In the genomic region with DNA sequence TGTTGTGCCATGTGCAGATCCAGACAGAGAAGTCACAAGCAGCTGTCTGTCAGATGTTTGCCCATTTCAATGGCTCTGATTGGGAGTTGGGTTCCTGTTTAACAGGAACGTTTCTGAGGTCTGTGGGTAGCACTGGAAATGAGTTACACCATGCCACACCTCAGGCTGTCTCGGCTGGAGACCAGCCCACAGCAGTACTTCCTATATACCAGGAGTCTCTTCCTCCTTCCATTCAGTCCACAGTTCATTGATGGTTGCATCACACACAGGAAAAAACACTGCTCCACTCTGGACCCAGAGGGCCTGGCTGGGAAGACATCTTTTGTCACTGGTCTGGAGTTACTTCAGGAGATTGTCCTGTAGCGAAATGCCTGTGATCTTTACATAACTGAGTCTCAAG, we compare ENCODE assay signal across 22 mouse cellular contexts. TPM values are rescaled to one million over a fixed set of nuclear protein-coding genes. Genes with fewer than 3 reads are reported as not detected.
DNase-seq lines count a peak whose midpoint lies in the region; ATAC-seq and TF ChIP-seq lines count a peak whose summit lies in the region.
"Had no signal": no experiment of that assay in that cellular context is flagged by ENCODE, and none has a peak within 500 bp of the region (broad histone marks: within the 10 kb centered on the region; RNA-seq: fewer than 3 reads in every experiment).

No protein-coding gene starts in this region.

- no peak overlapping the region for H3K9ac ChIP-seq in liver, embryonic 13.5 days
- no peak overlapping the region for H3K9ac ChIP-seq in stomach, postnatal 0 days (ENCODE audit: low read length)
- H3K9ac ChIP-seq: forebrain, embryonic 15.5 days; lung, embryonic 14.5 days; midbrain, embryonic 12.5 days had no signal

- WGBS in liver, embryonic 13.5 days (ENCODE audit: insufficient replicate concordance), result 42% methylated on average over 3 of the region's 3 CpGs
- 61% methylated on average over 3 of the region's 3 CpGs for WGBS in stomach, postnatal 0 days

- no peak overlapping the region for H3K4me3 ChIP-seq in liver, embryonic 13.5 days (replicated peaks)
- no peak overlapping the region for H3K4me3 ChIP-seq in stomach, postnatal 0 days (ENCODE audit: low read depth, low read length)
- H3K4me3 ChIP-seq: forebrain, embryonic 15.5 days; gastrocnemius, adult 2 months; midbrain, embryonic 12.5 days had no signal

- ATAC-seq in liver, embryonic 13.5 days (ENCODE audit: low read depth), result peak; percentile 56; the same call in 1 of the 2 replicates
- peak; percentile 80 to 90; a peak in 3 of 4 replicates for ATAC-seq in hematopoietic stem cell, adult 5-6 weeks (replicated peaks in 1 of 2; ENCODE audit: insufficient read depth in 1 of 2, low FRiP score in 2 of 2, low TSS enrichment in 1 of 2, low read depth in 1 of 2, poor library complexity in 2 of 2, severe bottlenecking in 2 of 2)
- peak; percentile 88 for ATAC-seq in stomach, postnatal 0 days (ENCODE audit: low FRiP score, low TSS enrichment)
- ATAC-seq: forebrain, embryonic 15.5 days; hindbrain, postnatal 0 days had no signal

- no peak for TF ChIP-seq CTCF in stomach, postnatal 0 days (IDR thresholded peaks at IDR 0.05; ENCODE audit: low read depth)

- H3K27me3 ChIP-seq in liver, embryonic 13.5 days, result no peaks in the 10 kb centered on the region
- H3K27me3 ChIP-seq in stomach, postnatal 0 days (ENCODE audit: control insufficient read depth, insufficient read depth, low read length), result no peaks in the 10 kb centered on the region
- H3K27me3 ChIP-seq: forebrain, embryonic 15.5 days; midbrain, embryonic 12.5 days had no signal

- no peaks in the 10 kb centered on the region for H3K9me3 ChIP-seq in liver, embryonic 13.5 days (replicated peaks)
- no peaks in the 10 kb centered on the region for H3K9me3 ChIP-seq in stomach, postnatal 0 days (ENCODE audit: control insufficient read depth, low read length)
- H3K9me3 ChIP-seq: forebrain, embryonic 15.5 days; midbrain, embryonic 12.5 days had no signal

- peaks cover 9% of the 10 kb centered on the region for H3K4me1 ChIP-seq in liver, embryonic 13.5 days (replicated peaks)
- H3K4me1 ChIP-seq in stomach, postnatal 0 days (replicated peaks; ENCODE audit: control insufficient read depth, insufficient read depth), result no peaks in the 10 kb centered on the region
- H3K4me1 ChIP-seq: forebrain, embryonic 15.5 days; midbrain, embryonic 12.5 days had no signal

- peaks cover 45% of the 10 kb centered on the region for H3K36me3 ChIP-seq in liver, embryonic 13.5 days
- H3K36me3 ChIP-seq in stomach, postnatal 0 days (ENCODE audit: control insufficient read depth, insufficient read depth, low read length), result no peaks in the 10 kb centered on the region

- H3K4me2 ChIP-seq in liver, embryonic 13.5 days, result no peak overlapping the region
- H3K4me2 ChIP-seq in stomach, postnatal 0 days (replicated peaks; ENCODE audit: low read depth), result no peak overlapping the region
- H3K4me2 ChIP-seq: forebrain, embryonic 15.5 days; lung, embryonic 14.5 days; midbrain, embryonic 12.5 days had no signal

- H3K27ac ChIP-seq in liver, embryonic 13.5 days, result no peak overlapping the region
- no peak overlapping the region for H3K27ac ChIP-seq in stomach, postnatal 0 days (replicated peaks)
- H3K27ac ChIP-seq: forebrain, embryonic 15.5 days; gastrocnemius, adult 2 months; hindbrain, postnatal 0 days; midbrain, embryonic 12.5 days had no signal

- no peak for DNase-seq in liver, embryonic 13.5 days
- DNase-seq in liver, result no peak
- DNase-seq in lung, postnatal 36 days, result peak; percentile 68
- DNase-seq in stomach, postnatal 0 days (ENCODE audit: low spot score), result peak; percentile 29
- DNase-seq in retina, postnatal 1 day, result no peak
- DNase-seq in urinary bladder, postnatal 25 days (ENCODE audit: low spot score), result no peak
- DNase-seq in left cerebral cortex, adult 8-10 months (ENCODE audit: low spot score in 2 of 2), result no peak
- DNase-seq: adrenal gland, postnatal 10 days; cerebellum, adult 11-12 months; cerebellum, postnatal 25 days; gastrocnemius, adult 2 months; heart, adult 18-20 months; heart, postnatal 4 days; kidney, adult 8-10 months; kidney, postnatal 36 days; left cerebral cortex, postnatal 4 days; lung, embryonic 14.5 days; thymus, postnatal 14 days had no signal

- no peak for TF ChIP-seq EP300 in stomach, postnatal 0 days (optimal IDR thresholded peaks at IDR 0.05)

RNA-seq across cellular contexts. Expression of gene Ipmk, which starts 21.9 kb away (rescaled TPM):
- polyA plus RNA-seq in liver, embryonic 13.5 days (2015; fragmentation: Nextera tagmentation; extraction: Ambion mirVana), result 8.3 and 11.2 TPM in 2 replicates
- 18.0 and 19.2 TPM in 2 replicates for total RNA-seq in hematopoietic stem cell, adult 5-6 weeks (2017)
- 9.0 and 9.7 TPM in 2 replicates for polyA plus RNA-seq in stomach, postnatal 0 days (2015; fragmentation: Nextera tagmentation; extraction: Ambion mirVana)
- 10 to 100 TPM; 25.8 to 31.7 (median 29.2) TPM for total RNA-seq in left cerebral cortex, adult 8-10 months (2022)

RNA-seq across cellular contexts. Expression of gene Cisd1, which starts 24.7 kb away (rescaled TPM):
- polyA plus RNA-seq in liver, embryonic 13.5 days (2015; fragmentation: Nextera tagmentation; extraction: Ambion mirVana), result 101 and 103 TPM in 2 replicates
- total RNA-seq in hematopoietic stem cell, adult 5-6 weeks (2017), result 16.9 and 21.0 TPM in 2 replicates
- 143 and 147 TPM in 2 replicates for polyA plus RNA-seq in stomach, postnatal 0 days (2015; fragmentation: Nextera tagmentation; extraction: Ambion mirVana)
- total RNA-seq in left cerebral cortex, adult 8-10 months (2022), result 100 to 1,000 TPM; 121 to 129 (median 127) TPM

Comparison
In these comparisons a context has a peak if more than half of its experiments do, and no peak if none do; other contexts are left out.
1. DNase-seq: peak in lung, postnatal 36 days (single experiment) and stomach, postnatal 0 days (single experiment); none in liver, embryonic 13.5 days (single experiment), liver (single experiment), retina, postnatal 1 day (single experiment), urinary bladder, postnatal 25 days (single experiment) and left cerebral cortex, adult 8-10 months (0 of 2).
2. Peak in every context shown above with its lines, with median percentiles within 50 percentile points of each other: ATAC-seq.